In the genomic region with DNA sequence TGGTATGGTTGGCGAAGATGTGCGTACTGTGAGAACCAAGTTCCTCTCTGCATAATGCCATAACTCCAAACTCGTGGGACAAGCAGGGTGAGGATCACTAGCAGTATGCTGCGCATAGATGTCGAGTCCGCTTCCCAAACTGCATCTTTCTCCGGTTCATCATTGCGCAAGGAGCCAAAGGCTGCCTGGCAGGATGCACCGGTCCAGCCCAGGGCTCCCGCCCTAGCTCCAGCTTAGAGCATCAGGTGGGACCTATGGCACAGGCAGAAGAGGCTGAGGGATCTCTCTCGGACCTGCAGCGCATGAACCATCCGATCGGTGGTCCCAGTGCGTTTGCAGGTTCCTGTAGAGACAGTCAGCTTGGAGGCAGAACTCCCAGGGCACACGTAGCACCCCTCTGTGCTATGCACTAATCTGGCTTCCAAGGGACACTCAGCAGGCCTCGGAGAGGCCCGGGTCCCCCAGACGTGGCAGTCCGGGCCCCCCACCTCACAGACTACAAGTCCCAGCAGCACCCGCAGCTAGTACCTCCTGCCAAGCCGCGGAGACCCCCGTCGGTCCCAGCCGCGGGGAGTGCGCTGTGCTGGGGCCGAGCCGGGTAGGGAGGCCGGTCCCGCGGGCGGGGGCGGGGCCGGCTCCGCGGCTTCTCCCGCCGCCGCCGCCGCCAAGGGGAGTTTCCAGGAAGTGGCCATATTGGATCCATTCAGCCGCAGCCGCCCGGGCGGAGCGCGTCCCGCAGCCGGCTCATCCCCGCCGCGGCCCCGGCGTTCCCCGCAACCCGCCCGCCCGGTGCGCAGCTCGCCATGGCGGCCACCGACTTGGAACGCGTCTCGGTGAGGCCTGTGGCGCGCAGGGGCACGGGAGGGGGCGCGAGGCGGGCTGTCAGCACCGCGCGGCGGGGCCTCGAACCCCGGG, we compare ENCODE assay signal across 1 mouse cellular context.
TF ChIP-seq lines count a peak whose summit lies in the region.

Gene Sept8 (plus strand): TSS at position 51 of the 915 bp plus-strand sequence.

TF ChIP-seq in CH12.LX, 34 proteins besides CTCF, POLR2A, EP300 and RAD21 (continued from another document):
- TF ChIP-seq MEF2A (IDR thresholded peaks at IDR 0.05; ENCODE audit: borderline replicate concordance, low read depth, low read length), result 0 out of 2 replicates have a peak, but pooled peaks have one; percentile 12
- no peak for TF ChIP-seq ETS1 (conservative IDR thresholded peaks at IDR 0.05; ENCODE audit: low read depth, low read length)
- TF ChIP-seq SMC3 (IDR thresholded peaks at IDR 0.05; ENCODE audit: low read depth, low read length), result no peak
- peak; percentile 41; the same call in 1 of the 2 replicates for TF ChIP-seq IRF4 (IDR thresholded peaks at IDR 0.05; ENCODE audit: low read depth, low read length)
- peak; percentile 82 for TF ChIP-seq ELF1 (IDR thresholded peaks at IDR 0.05; ENCODE audit: low read depth, low read length)
- TF ChIP-seq UBTF (IDR thresholded peaks at IDR 0.05; ENCODE audit: low read depth, low read length), result peak; percentile 67
- no peak for TF ChIP-seq NELFE (IDR thresholded peaks at IDR 0.05; ENCODE audit: low read depth, low read length)
- TF ChIP-seq E2F4 (IDR thresholded peaks at IDR 0.05; ENCODE audit: insufficient replicate concordance, low read depth, low read length), result no peak
- no peak for TF ChIP-seq USF1 (IDR thresholded peaks at IDR 0.05; ENCODE audit: low read depth, low read length)
- TF ChIP-seq JUN (IDR thresholded peaks at IDR 0.05; ENCODE audit: insufficient read depth, low read depth, low read length), result no peak
